Comparison of ENCODE assay signal across 19 mouse cellular contexts in genomic region chr8:8802317-8802716, GRCm38 (mm10).
DNase-seq lines count a peak whose midpoint lies in the region; ATAC-seq and TF ChIP-seq lines count a peak whose summit lies in the region.
"Had no signal": no experiment of that assay in that cellular context is flagged by ENCODE, and none has a peak within 500 bp of the region (broad histone marks: within the 10 kb centered on the region; RNA-seq: fewer than 3 reads in every experiment).

No protein-coding gene starts in this region.

- H3K36me3 ChIP-seq in forebrain, embryonic 12.5 days (replicated peaks) = no peaks in the 10 kb centered on the region
- no peaks in the 10 kb centered on the region for H3K36me3 ChIP-seq in forebrain, embryonic 10.5 days (replicated peaks)
- H3K36me3 ChIP-seq in lung, embryonic 14.5 days (ENCODE audit: insufficient read depth) = no peaks in the 10 kb centered on the region
- H3K36me3 ChIP-seq in forebrain, embryonic 14.5 days (ENCODE audit: control insufficient read depth, insufficient read depth, low read length) = no peaks in the 10 kb centered on the region
- H3K36me3 ChIP-seq in midbrain, postnatal 0 days (ENCODE audit: insufficient read depth, low read length) = no peaks in the 10 kb centered on the region
- H3K36me3 ChIP-seq: limb, embryonic 15.5 days; neural tube, embryonic 12.5 days had no signal

- peaks cover 10% of the 10 kb centered on the region for H3K4me1 ChIP-seq in forebrain, embryonic 12.5 days
- H3K4me1 ChIP-seq in forebrain, embryonic 10.5 days = peaks cover 18% of the 10 kb centered on the region
- 0 out of 2 replicates have a peak, but pooled peaks cover 4% of the 10 kb centered on the region for H3K4me1 ChIP-seq in lung, embryonic 14.5 days (ENCODE audit: insufficient read depth)
- H3K4me1 ChIP-seq in forebrain, embryonic 14.5 days (ENCODE audit: control insufficient read depth, insufficient read depth, low read length) = no peaks in the 10 kb centered on the region
- H3K4me1 ChIP-seq in midbrain, postnatal 0 days (ENCODE audit: insufficient read depth, low read length) = peaks cover 3% of the 10 kb centered on the region; the same call in 1 of the 2 replicates

- DNase-seq in forebrain, embryonic 10.5 days (ENCODE audit: extremely low spot score, low spot score) = no peak
- no peak for DNase-seq in lung, embryonic 14.5 days
- DNase-seq in lung, postnatal 4 days = no peak
- no peak for DNase-seq in forebrain, embryonic 14.5 days (ENCODE audit: low spot score)
- peak; percentile 6 for DNase-seq in midbrain, postnatal 0 days (ENCODE audit: low spot score)
- no peak for DNase-seq in adrenal gland, adult 18-20 months (ENCODE audit: low spot score in 2 of 2)
- DNase-seq: cerebellum, adult 9-11 months; embryo, embryonic 11 days; gastrocnemius, postnatal 14 days; kidney, adult 2 months; kidney, postnatal 36 days; liver, postnatal 0 days; right cerebral cortex, postnatal 4 days; thymus, postnatal 36 days had no signal

- H3K4me2 ChIP-seq in forebrain, embryonic 12.5 days = no peak overlapping the region
- no peak overlapping the region for H3K4me2 ChIP-seq in lung, embryonic 14.5 days
- H3K4me2 ChIP-seq in forebrain, embryonic 14.5 days (ENCODE audit: low read length) = no peak overlapping the region
- H3K4me2 ChIP-seq in midbrain, postnatal 0 days (ENCODE audit: low read depth, low read length, poor library complexity, severe bottlenecking) = no peak overlapping the region; the same call in 1 of the 2 replicates
- H3K4me2 ChIP-seq: limb, embryonic 15.5 days; neural tube, embryonic 12.5 days had no signal

- ATAC-seq in forebrain, embryonic 12.5 days (ENCODE audit: low FRiP score) = peak; percentile 20; the same call in 1 of the 2 replicates
- no peak for ATAC-seq in lung, embryonic 14.5 days (ENCODE audit: insufficient read depth)
- ATAC-seq in forebrain, embryonic 14.5 days = peak; percentile 46; the same call in 1 of the 2 replicates
- peak; percentile 62; the same call in 1 of the 2 replicates for ATAC-seq in midbrain, postnatal 0 days (ENCODE audit: low FRiP score)
- ATAC-seq: liver, postnatal 0 days had no signal

- no peaks in the 10 kb centered on the region for H3K27me3 ChIP-seq in forebrain, embryonic 12.5 days
- H3K27me3 ChIP-seq in forebrain, embryonic 10.5 days (ENCODE audit: poor library complexity, severe bottlenecking) = no peaks in the 10 kb centered on the region
- H3K27me3 ChIP-seq in lung, embryonic 14.5 days (ENCODE audit: insufficient read depth, low read length) = no peaks in the 10 kb centered on the region
- H3K27me3 ChIP-seq in forebrain, embryonic 14.5 days (replicated peaks; ENCODE audit: control insufficient read depth, insufficient read depth, low read length) = no peaks in the 10 kb centered on the region
- H3K27me3 ChIP-seq in midbrain, postnatal 0 days (ENCODE audit: insufficient read depth, low read length) = no peaks in the 10 kb centered on the region
- H3K27me3 ChIP-seq: CH12.LX; limb, embryonic 15.5 days; neural tube, embryonic 12.5 days had no signal

- H3K4me3 ChIP-seq in forebrain, embryonic 12.5 days (replicated peaks) = no peak overlapping the region
- no peak overlapping the region for H3K4me3 ChIP-seq in forebrain, embryonic 10.5 days
- H3K4me3 ChIP-seq in lung, embryonic 14.5 days (ENCODE audit: low read depth, low read length) = no peak overlapping the region
- H3K4me3 ChIP-seq in forebrain, embryonic 14.5 days (ENCODE audit: low read depth, low read length) = no peak overlapping the region
- no peak overlapping the region for H3K4me3 ChIP-seq in midbrain, postnatal 0 days (ENCODE audit: low read depth, low read length)
- H3K4me3 ChIP-seq: limb, embryonic 15.5 days; neural tube, embryonic 12.5 days had no signal

- 42% methylated on average over 5 of the region's 5 CpGs for WGBS in forebrain, embryonic 12.5 days
- 54% methylated on average over 5 of the region's 5 CpGs for WGBS in forebrain, embryonic 10.5 days
- WGBS in lung, embryonic 14.5 days = 54% methylated on average over 5 of the region's 5 CpGs
- 38% methylated on average over 5 of the region's 5 CpGs for WGBS in forebrain, embryonic 14.5 days
- 29% methylated on average over 5 of the region's 5 CpGs for WGBS in midbrain, postnatal 0 days

- H3K9me3 ChIP-seq in forebrain, embryonic 12.5 days = no peaks in the 10 kb centered on the region
- H3K9me3 ChIP-seq in forebrain, embryonic 10.5 days = no peaks in the 10 kb centered on the region
- H3K9me3 ChIP-seq in lung, embryonic 14.5 days (ENCODE audit: low read depth, low read length) = no peaks in the 10 kb centered on the region
- H3K9me3 ChIP-seq in forebrain, embryonic 14.5 days (replicated peaks; ENCODE audit: control insufficient read depth, low read length) = no peaks in the 10 kb centered on the region
- H3K9me3 ChIP-seq in midbrain, postnatal 0 days (ENCODE audit: low read length) = no peaks in the 10 kb centered on the region
- H3K9me3 ChIP-seq: limb, embryonic 15.5 days; neural tube, embryonic 12.5 days had no signal

- no peak overlapping the region for H3K9ac ChIP-seq in forebrain, embryonic 12.5 days
- H3K9ac ChIP-seq in lung, embryonic 14.5 days = no peak overlapping the region
- no peak overlapping the region for H3K9ac ChIP-seq in forebrain, embryonic 14.5 days (ENCODE audit: low read length)
- H3K9ac ChIP-seq in midbrain, postnatal 0 days (replicated peaks; ENCODE audit: low read length, poor library complexity, severe bottlenecking) = no peak overlapping the region
- H3K9ac ChIP-seq: limb, embryonic 15.5 days; liver, postnatal 0 days; neural tube, embryonic 12.5 days had no signal

- H3K27ac ChIP-seq in forebrain, embryonic 12.5 days = no peak overlapping the region
- no peak overlapping the region for H3K27ac ChIP-seq in forebrain, embryonic 10.5 days
- H3K27ac ChIP-seq in lung, embryonic 14.5 days (ENCODE audit: low read depth) = no peak overlapping the region
- H3K27ac ChIP-seq in forebrain, embryonic 14.5 days (ENCODE audit: low read depth, low read length) = peak overlapping the region; percentile 5; the same call in 1 of the 2 replicates
- 0 out of 2 replicates have a peak overlapping the region, but pooled peaks have one; percentile 8 for H3K27ac ChIP-seq in midbrain, postnatal 0 days (ENCODE audit: low read depth, low read length)
- H3K27ac ChIP-seq: limb, embryonic 15.5 days; macrophage; neural tube, embryonic 12.5 days had no signal

- peak; percentile 22; the same call in 1 of the 2 replicates for TF ChIP-seq CTCF in lung, embryonic 14.5 days (IDR thresholded peaks at IDR 0.05; ENCODE audit: low read depth)
- TF ChIP-seq CTCF in midbrain, postnatal 0 days (IDR thresholded peaks at IDR 0.05) = peak; percentile 48

Comparison
In these comparisons a context has a peak if more than half of its experiments do, and no peak if none do; other contexts are left out.
1. H3K27ac ChIP-seq: peak in forebrain, embryonic 14.5 days (single experiment) and midbrain, postnatal 0 days (single experiment); none in forebrain, embryonic 12.5 days (single experiment), forebrain, embryonic 10.5 days (single experiment) and lung, embryonic 14.5 days (single experiment).